Mouse (Mus musculus) cortical plate, adult 2 months (tissue): Measurements from ENCODE around the gene Tmem132c. TPM values are rescaled to one million over a fixed set of nuclear protein-coding genes. Genes with fewer than 3 reads are reported as not detected.
A peak's percentile ranks its signal among the peaks of the same experiment; 100 is the strongest.
"Not testable (repeated sequence)": the region's sequence is repeated elsewhere in the genome, so short reads cannot be mapped to it uniquely, and the experiment has no call there.

ENCODE experiments used
- H3K27ac ChIP-seq: fragments of 200-500 bp; 2 replicates; pipeline ENCODE4 v1.5.1; 2012; ENCODE audit warnings: low read length, control low read depth, inconsistent platforms; ENCODE audit not compliant: insufficient read depth
- H3K4me1 ChIP-seq: fragments of 200-500 bp; 2 replicates; pipeline ENCODE4 v1.6.1; 2011; ENCODE audit warnings: low read length; ENCODE audit not compliant: control insufficient read depth, insufficient read depth
- H3K4me3 ChIP-seq: fragments of 200-500 bp; 2 replicates; pipeline ENCODE4 v1.5.1; 2011; ENCODE audit warnings: mild to moderate bottlenecking, low read length, control low read depth; ENCODE audit not compliant: insufficient read depth
- CTCF ChIP-seq: fragments of 200-500 bp; IDR thresholded peaks from 2 replicates; pipeline ENCODE4 v1.5.1; 2011; ENCODE audit warnings: mild to moderate bottlenecking, control low read depth, low read length; ENCODE audit not compliant: insufficient read depth; ENCODE audit errors: extremely low read depth
- POLR2A ChIP-seq: fragments of 200-500 bp; IDR thresholded peaks from 2 replicates; pipeline ENCODE4 v1.6.1; 2011; ENCODE audit warnings: mild to moderate bottlenecking, low read length, control low read depth; ENCODE audit not compliant: insufficient read depth; ENCODE audit errors: extremely low read depth
- polyA plus RNA-seq: library from polyadenylated mRNA; depleted of rRNA; stranded (reverse); fragments of >200 nt; gene quantifications from 2 replicates; pipeline ENCODE4 v1.2.3, GENCODE M21; 2012

The Tmem132c gene
- polyA plus RNA-seq, 1 experiment: 1.9 TPM

GRCm38 (mm10) chr5:127336908-127337265, 95.3 kb downstream of the Tmem132c start:
- Histone ChIP-seq H3K27ac (no peak overlapping the region), H3K4me1 (peaks cover 2% of the 10 kb centered on the region; the same call in 1 of the 2 replicates), H3K4me3 (no peak overlapping the region)
- no peak for TF ChIP-seq CTCF
- no peak for TF ChIP-seq POLR2A

- no peak for TF ChIP-seq CTCF
- no peak for TF ChIP-seq POLR2A
- peaks cover 2% of the 10 kb centered on the region; the same call in 1 of the 2 replicates for H3K4me1 ChIP-seq
- no peak overlapping the region for H3K27ac ChIP-seq
- no peak overlapping the region for H3K4me3 ChIP-seq
These were observed 97.4 kb downstream of the Tmem132c start for GRCm38 (mm10) chr5:127339016-127339435.

- no peaks in the 10 kb centered on the region for H3K4me1 ChIP-seq
- TF ChIP-seq CTCF: 0 out of 2 replicates have a peak, but pooled peaks have one; percentile 0
- TF ChIP-seq POLR2A: no peak
- no peak overlapping the region for H3K27ac ChIP-seq
- H3K4me3 ChIP-seq: no peak overlapping the region
These were observed 99.5 kb downstream of the Tmem132c start for GRCm38 (mm10) chr5:127341158-127341557.

- H3K27ac ChIP-seq: no peak overlapping the region
- TF ChIP-seq POLR2A (no peak), CTCF (no peak)
These were observed 103.1 kb downstream of the Tmem132c start for GRCm38 (mm10) chr5:127344721-127345120.

DNA sequence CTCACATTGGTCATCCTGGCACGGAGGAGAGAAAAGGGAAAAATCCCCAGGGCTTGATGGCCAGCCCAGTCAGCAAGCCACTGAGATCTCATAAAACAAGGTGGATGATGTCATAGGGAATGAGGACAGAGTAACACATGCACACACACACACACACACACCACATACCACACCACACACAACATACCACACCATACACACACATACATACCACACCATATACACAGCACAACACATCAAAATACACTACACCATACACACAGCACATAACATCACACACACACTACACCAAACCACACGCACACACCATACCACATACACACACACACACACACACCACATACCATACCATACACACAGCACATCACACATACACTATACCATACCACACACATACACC, 104.8 kb downstream of the Tmem132c start:
- H3K4me1 ChIP-seq: no peaks in the 10 kb centered on the region
- H3K4me3 ChIP-seq: no peak overlapping the region
- TF ChIP-seq CTCF: no peak
- no peak for TF ChIP-seq POLR2A
- H3K27ac ChIP-seq: no peak overlapping the region

More at GRCm38 (mm10) chr5:127344721-127345120, 103.1 kb downstream of the Tmem132c start:
- Histone ChIP-seq H3K4me1 (no peaks in the 10 kb centered on the region), H3K4me3 (no peak overlapping the region)

DNA sequence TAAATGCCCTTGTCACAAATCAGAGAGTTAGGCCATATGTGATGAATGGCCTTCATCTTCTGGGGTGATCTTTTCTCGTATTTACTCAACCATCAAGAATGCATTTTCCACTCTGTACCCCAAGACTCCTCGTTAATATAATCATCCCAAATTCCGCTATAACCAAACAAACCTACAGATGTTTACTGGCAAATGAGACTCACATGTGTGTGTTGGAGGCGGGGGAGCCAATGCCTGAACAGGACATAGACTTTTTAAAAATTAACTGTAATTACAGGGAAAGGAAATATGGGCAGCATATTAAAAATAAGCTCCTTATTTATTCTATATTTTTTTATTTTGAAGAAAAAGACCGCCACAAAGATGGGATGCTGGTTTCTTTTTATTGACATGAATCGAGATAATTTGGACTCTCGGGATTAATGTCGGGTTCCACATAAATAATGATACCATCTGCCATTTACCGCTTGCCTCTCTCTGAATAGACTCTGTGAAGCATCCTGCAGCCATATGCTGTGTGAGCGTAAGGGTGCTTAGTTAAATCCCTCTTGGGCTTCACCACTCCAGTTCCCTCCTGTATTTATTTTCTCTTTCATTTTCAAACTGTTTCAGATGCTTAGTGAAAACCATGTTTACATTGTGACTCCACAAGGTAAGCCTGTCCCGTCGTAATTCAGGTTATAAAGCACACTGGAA, 105.6 kb downstream of the Tmem132c start:
- Histone ChIP-seq H3K27ac (no peak overlapping the region), H3K4me1 (no peaks in the 10 kb centered on the region), H3K4me3 (no peak overlapping the region)
- TF ChIP-seq CTCF: no peak
- TF ChIP-seq POLR2A: no peak

- no peak overlapping the region for H3K4me3 ChIP-seq
- no peaks in the 10 kb centered on the region for H3K4me1 ChIP-seq
- no peak for TF ChIP-seq POLR2A
- no peak overlapping the region for H3K27ac ChIP-seq
These were observed 107.8 kb downstream of the Tmem132c start for GRCm38 (mm10) chr5:127349221-127350065.

GRCm38 (mm10) chr5:127353002-127353401, 111.4 kb downstream of the Tmem132c start:
- H3K4me1 ChIP-seq: no peaks in the 10 kb centered on the region
- TF ChIP-seq POLR2A (no peak), CTCF (0 out of 2 replicates have a peak, but pooled peaks have one; percentile 13)
- no peak overlapping the region for H3K4me3 ChIP-seq
- H3K27ac ChIP-seq: no peak overlapping the region

GRCm38 (mm10) chr5:127355836-127356235, 114.2 kb downstream of the Tmem132c start:
- no peak for TF ChIP-seq CTCF
- TF ChIP-seq POLR2A: no peak
- no peak overlapping the region for H3K4me3 ChIP-seq
- no peaks in the 10 kb centered on the region for H3K4me1 ChIP-seq
- H3K27ac ChIP-seq: no peak overlapping the region

DNA sequence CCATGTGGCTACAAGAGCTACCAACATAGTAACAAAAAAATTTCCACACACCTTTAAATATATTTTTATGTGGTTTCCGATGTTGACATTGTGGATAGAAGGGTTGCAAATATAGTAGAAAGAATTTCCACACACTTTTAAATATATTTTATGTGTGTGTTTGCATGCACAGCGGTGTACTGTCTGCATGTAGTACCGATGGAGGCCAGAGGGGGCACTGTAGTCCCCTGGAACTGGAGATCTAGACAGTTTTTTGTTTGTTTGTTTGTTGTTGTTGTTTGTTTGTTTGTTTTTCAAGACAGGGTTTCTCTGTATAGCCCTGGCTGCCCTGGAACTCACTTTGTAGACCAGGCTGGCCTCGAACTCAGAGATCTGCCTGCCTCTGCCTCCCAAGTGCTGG, 116.3 kb downstream of the Tmem132c start:
- not testable (repeated sequence) for H3K4me1 ChIP-seq, H3K27ac ChIP-seq, H3K4me3 ChIP-seq
